Comparison of ENCODE assay signal across 11 mouse cellular contexts in genomic region chr1:118343649-118344435, GRCm38 (mm10). TPM values are rescaled to one million over a fixed set of nuclear protein-coding genes. Genes with fewer than 3 reads are reported as not detected.
DNase-seq lines count a peak whose midpoint lies in the region; ATAC-seq and TF ChIP-seq lines count a peak whose summit lies in the region.
"Had no signal": no experiment of that assay in that cellular context is flagged by ENCODE, and none has a peak within 500 bp of the region (broad histone marks: within the 10 kb centered on the region; RNA-seq: fewer than 3 reads in every experiment).

No protein-coding gene starts in this region.

- H3K27me3 ChIP-seq in hindbrain, embryonic 10.5 days (ENCODE audit: insufficient read depth, poor library complexity, severe bottlenecking) = no peaks in the 10 kb centered on the region
- H3K27me3 ChIP-seq in hindbrain, embryonic 12.5 days = no peaks in the 10 kb centered on the region
- no peaks in the 10 kb centered on the region for H3K27me3 ChIP-seq in Patski
- H3K27me3 ChIP-seq: embryonic facial prominence, embryonic 12.5 days; heart, embryonic 13.5 days had no signal

- H3K4me1 ChIP-seq in hindbrain, embryonic 10.5 days (replicated peaks) = peaks cover 7% of the 10 kb centered on the region
- H3K4me1 ChIP-seq in hindbrain, embryonic 12.5 days = no peaks in the 10 kb centered on the region
- H3K4me1 ChIP-seq: embryonic facial prominence, embryonic 12.5 days had no signal

- no peaks in the 10 kb centered on the region for H3K36me3 ChIP-seq in hindbrain, embryonic 10.5 days
- no peaks in the 10 kb centered on the region for H3K36me3 ChIP-seq in hindbrain, embryonic 12.5 days
- H3K36me3 ChIP-seq: embryonic facial prominence, embryonic 12.5 days; heart, embryonic 13.5 days had no signal

- H3K4me2 ChIP-seq in hindbrain, embryonic 12.5 days (replicated peaks) = no peak overlapping the region
- H3K4me2 ChIP-seq: embryonic facial prominence, embryonic 12.5 days; heart, embryonic 13.5 days had no signal

- no peak overlapping the region for H3K4me3 ChIP-seq in hindbrain, embryonic 10.5 days
- H3K4me3 ChIP-seq in hindbrain, embryonic 12.5 days = no peak overlapping the region
- H3K4me3 ChIP-seq: embryonic facial prominence, embryonic 12.5 days; heart, embryonic 13.5 days had no signal

- H3K27ac ChIP-seq in hindbrain, embryonic 10.5 days = peak overlapping the region; percentile 29; the same call in 1 of the 2 replicates
- no peak overlapping the region for H3K27ac ChIP-seq in hindbrain, embryonic 12.5 days
- H3K27ac ChIP-seq: embryonic facial prominence, embryonic 12.5 days; heart, embryonic 13.5 days had no signal

- CTCF ChIA-PET in Patski (lab: Charles Lee) = interaction anchor here (2.1 kb wide), 1 partner anchor 115 kb away, joined by 8 read pairs; no protein-coding TSS in a partner anchor

- in situ Hi-C loops in Patski (cut with MboI; ENCODE audit: low pct_unique_long_range_greater_than_20kb) = loop anchor here (25.0 kb wide), 1 partner anchor 718 kb away; the partner anchor contains the start of gene Gli2

- no peak overlapping the region for H3K9ac ChIP-seq in hindbrain, embryonic 12.5 days
- H3K9ac ChIP-seq: embryonic facial prominence, embryonic 12.5 days; heart, embryonic 13.5 days had no signal

- DNase-seq in hindbrain, embryonic 10.5 days (ENCODE audit: low spot score) = peak; percentile 20
- DNase-seq in Patski (ENCODE audit: low read depth, low spot score) = peak; percentile 17
- DNase-seq in kidney, adult 9 months = peak; percentile 38
- DNase-seq in lung, adult 18-20 months = peak; percentile 26 to 51
- no peak for DNase-seq in cerebellum, postnatal 4 days (ENCODE audit: low spot score in 2 of 2)
- no peak for DNase-seq in adrenal gland, postnatal 36 days
- DNase-seq: left cerebral cortex, postnatal 4 days had no signal

- no peak for ATAC-seq in hindbrain, embryonic 12.5 days (ENCODE audit: low FRiP score)
- peak; percentile 91 for ATAC-seq in Patski
- no peak for ATAC-seq in megakaryocyte-erythroid progenitor cell, adult 5-6 weeks (replicated peaks; ENCODE audit: low FRiP score, low TSS enrichment, poor library complexity, severe bottlenecking)

- no peak for TF ChIP-seq CTCF in Patski (IDR thresholded peaks at IDR 0.05)

- H3K9me3 ChIP-seq in hindbrain, embryonic 10.5 days = no peaks in the 10 kb centered on the region
- H3K9me3 ChIP-seq in hindbrain, embryonic 12.5 days (replicated peaks) = no peaks in the 10 kb centered on the region
- H3K9me3 ChIP-seq: embryonic facial prominence, embryonic 12.5 days; heart, embryonic 13.5 days had no signal

- POLR2A ChIA-PET in Patski (lab: Charles Lee) = interaction anchor here (0.6 to 1.4 kb wide), 2 partner anchors 11 to 45 kb away, joined by 3 read pairs; partner anchors contain the start of gene Clasp1

- WGBS in hindbrain, embryonic 10.5 days = 40% methylated on average over 6 of the region's 6 CpGs
- WGBS in hindbrain, embryonic 12.5 days = 42% methylated on average over 6 of the region's 6 CpGs

RNA-seq across cellular contexts. Expression of gene Nifk, which starts 22.2 kb away (rescaled TPM):
- 83.1 and 95.5 TPM in 2 replicates for polyA plus RNA-seq in hindbrain, embryonic 10.5 days (2016; fragmentation: Nextera tagmentation; extraction: Ambion mirVana)
- 73.2 and 75.6 TPM in 2 replicates for polyA plus RNA-seq in hindbrain, embryonic 12.5 days (2016; fragmentation: Nextera tagmentation; extraction: Ambion mirVana)
- polyA plus RNA-seq in Patski (2021) = 53.3 TPM
- total RNA-seq in adrenal gland, postnatal 36 days (2021) = 10 to 100 TPM; 44.6 to 45.3 TPM
- total RNA-seq in megakaryocyte-erythroid progenitor cell, adult 5-6 weeks (2014; fragmentation: Nextera tagmentation) = 129 and 139 TPM in 2 replicates
- total RNA-seq in megakaryocyte-erythroid progenitor cell, adult 5-6 weeks (2017) = 171 and 198 TPM in 2 replicates

RNA-seq across cellular contexts. Expression of gene Tsn, which starts 32.3 kb away (rescaled TPM):
- polyA plus RNA-seq in hindbrain, embryonic 10.5 days (2016; fragmentation: Nextera tagmentation; extraction: Ambion mirVana) = 368 and 376 TPM in 2 replicates
- polyA plus RNA-seq in hindbrain, embryonic 12.5 days (2016; fragmentation: Nextera tagmentation; extraction: Ambion mirVana) = 403 and 430 TPM in 2 replicates
- 143 TPM for polyA plus RNA-seq in Patski (2021)
- total RNA-seq in adrenal gland, postnatal 36 days (2021) = 100 to 1,000 TPM; 120 to 149 TPM
- total RNA-seq in megakaryocyte-erythroid progenitor cell, adult 5-6 weeks (2014; fragmentation: Nextera tagmentation) = 60.7 and 71.6 TPM in 2 replicates
- 108 and 122 TPM in 2 replicates for total RNA-seq in megakaryocyte-erythroid progenitor cell, adult 5-6 weeks (2017)

RNA-seq across cellular contexts. Expression of gene Clasp1, which starts 45.0 kb away (rescaled TPM):
- 95.3 and 97.6 TPM in 2 replicates for polyA plus RNA-seq in hindbrain, embryonic 10.5 days (2016; fragmentation: Nextera tagmentation; extraction: Ambion mirVana)
- polyA plus RNA-seq in hindbrain, embryonic 12.5 days (2016; fragmentation: Nextera tagmentation; extraction: Ambion mirVana) = 136 and 146 TPM in 2 replicates
- polyA plus RNA-seq in Patski (2021) = 39.0 TPM
- 10 to 100 TPM; 39.7 to 44.5 TPM for total RNA-seq in adrenal gland, postnatal 36 days (2021)
- total RNA-seq in megakaryocyte-erythroid progenitor cell, adult 5-6 weeks (2014; fragmentation: Nextera tagmentation) = 92.6 and 101 TPM in 2 replicates
- total RNA-seq in megakaryocyte-erythroid progenitor cell, adult 5-6 weeks (2017) = 55.3 and 57.6 TPM in 2 replicates

Comparison
In these comparisons a context has a peak if more than half of its experiments do, and no peak if none do; other contexts are left out.
1. DNase-seq: peak in hindbrain, embryonic 10.5 days (single experiment), Patski (single experiment), kidney, adult 9 months (single experiment) and lung, adult 18-20 months (2 of 2); none in cerebellum, postnatal 4 days (0 of 2) and adrenal gland, postnatal 36 days (0 of 2).